Mouse (Mus musculus) ES-Bruce4 (cell line): ENCODE measurements at regions not wholly inside any gene's neighbourhood (a gene's known extent, or its start where the extent isn't known, plus 50 kb on each side); places are given as distances from the start of the nearest gene placed in this dataset.

Experiments
- H3K27ac ChIP-seq: 2 replicates; pipeline ENCODE4 v1.5.1; 2012; ENCODE audit warnings: low read length, inconsistent platforms; ENCODE audit not compliant: insufficient read depth
- H3K27me3 ChIP-seq: 2 replicates; pipeline ENCODE4 v1.6.1; 2012; ENCODE audit warnings: mild to moderate bottlenecking, low read length, inconsistent platforms; ENCODE audit not compliant: control insufficient read depth, poor library complexity, insufficient read depth, severe bottlenecking
- H3K36me3 ChIP-seq: 2 replicates; pipeline ENCODE4 v1.6.1; 2012; ENCODE audit warnings: inconsistent platforms, mild to moderate bottlenecking, low read length, moderate library complexity; ENCODE audit not compliant: control insufficient read depth, poor library complexity, insufficient read depth, severe bottlenecking
- H3K4me1 ChIP-seq: one replicate; pipeline ENCODE4 v1.8.1; 2011; ENCODE audit warnings: low read length; ENCODE audit not compliant: control insufficient read depth, insufficient read depth
- H3K4me3 ChIP-seq: 2 replicates; pipeline ENCODE4 v1.5.1; 2011; ENCODE audit warnings: low read depth, mild to moderate bottlenecking, low read length
- H3K9ac ChIP-seq: 2 replicates; pipeline ENCODE4 v1.6.1; 2012; ENCODE audit warnings: low read depth, mild to moderate bottlenecking, inconsistent platforms; ENCODE audit not compliant: poor library complexity, severe bottlenecking
- H3K9me3 ChIP-seq: replicated peaks from 2 replicates; pipeline ENCODE4 v1.6.1; 2012; ENCODE audit warnings: mild to moderate bottlenecking, low read length, inconsistent platforms; ENCODE audit not compliant: control insufficient read depth, poor library complexity, insufficient read depth, severe bottlenecking
- CTCF ChIP-seq: IDR thresholded peaks from one replicate; pipeline ENCODE4 v1.8.1; 2011; ENCODE audit warnings: low read depth, low read length
- EP300 ChIP-seq: IDR thresholded peaks from 2 replicates; pipeline ENCODE4 v1.6.1; 2011; ENCODE audit warnings: low read depth, low read length; ENCODE audit not compliant: insufficient read depth
- POLR2A ChIP-seq: IDR thresholded peaks from one replicate; pipeline ENCODE4 v1.8.1; 2011; ENCODE audit warnings: low read length; ENCODE audit not compliant: insufficient read depth

GRCm38 (mm10) chr6:60555590-60556235 lies 273.9 kb downstream of the Snca start:
- H3K4me3 ChIP-seq: no peak overlapping the region
- no peak for TF ChIP-seq CTCF
- no peak for TF ChIP-seq EP300
- TF ChIP-seq POLR2A: no peak
- no peaks in the 10 kb centered on the region for H3K4me1 ChIP-seq
- peaks cover 16% of the 10 kb centered on the region for H3K9me3 ChIP-seq
- H3K36me3 ChIP-seq: no peaks in the 10 kb centered on the region
- H3K9ac ChIP-seq: no peak overlapping the region
- no peak overlapping the region for H3K27ac ChIP-seq
- no peaks in the 10 kb centered on the region for H3K27me3 ChIP-seq
